8 mouse cellular contexts compared by ENCODE assay signal in genomic region chr3:130689630-130690029, GRCm38 (mm10). TPM values are rescaled to one million over a fixed set of nuclear protein-coding genes. Genes with fewer than 3 reads are reported as not detected.
DNase-seq lines count a peak whose midpoint lies in the region; ATAC-seq and TF ChIP-seq lines count a peak whose summit lies in the region.

No protein-coding gene starts in this region.

- H3K4me2 ChIP-seq in heart, embryonic 11.5 days, result no peak overlapping the region
- H3K4me2 ChIP-seq in kidney, embryonic 14.5 days (replicated peaks; ENCODE audit: low read depth, low read length), result no peak overlapping the region
- 0 out of 2 replicates have a peak overlapping the region, but pooled peaks have one; percentile 21 for H3K4me2 ChIP-seq in limb, embryonic 14.5 days (replicated peaks; ENCODE audit: low read depth, low read length, severe bottlenecking)
- H3K4me2 ChIP-seq in midbrain, postnatal 0 days (ENCODE audit: low read depth, low read length, poor library complexity, severe bottlenecking), result no peak overlapping the region; the same call in 1 of the 2 replicates

- DNase-seq in heart, adult 2 months, result peak; percentile 50 to 75
- peak; percentile 73 to 81 for DNase-seq in cerebellum, postnatal 36 days
- peak; percentile 24 to 39 for DNase-seq in gastrocnemius, adult 8-10 months (ENCODE audit: low spot score in 2 of 2)
- peak; percentile 88 for DNase-seq in limb, embryonic 14.5 days (ENCODE audit: low spot score)
- DNase-seq in midbrain, postnatal 0 days (ENCODE audit: low spot score), result peak; percentile 92
- peak; percentile 68 to 87 for DNase-seq in spleen, postnatal 4 days (ENCODE audit: low spot score in 2 of 2)

- no peak for TF ChIP-seq POLR2A in heart, adult 2 months (IDR thresholded peaks at IDR 0.05; ENCODE audit: insufficient read depth, low read depth, low read length)
- TF ChIP-seq POLR2A in limb, embryonic 14.5 days (IDR thresholded peaks at IDR 0.05; ENCODE audit: borderline replicate concordance, extremely low read depth, insufficient read depth, insufficient read length), result no peak

- H3K79me2 ChIP-seq in heart, adult 2 months (replicated peaks; ENCODE audit: control insufficient read depth, insufficient read depth, low read length), result no peaks in the 10 kb centered on the region

- no peak overlapping the region for H3K4me3 ChIP-seq in heart, adult 2 months
- H3K4me3 ChIP-seq in heart, embryonic 11.5 days (ENCODE audit: low read depth, low read length), result no peak overlapping the region
- H3K4me3 ChIP-seq in kidney, embryonic 14.5 days (ENCODE audit: low read length), result no peak overlapping the region
- no peak overlapping the region for H3K4me3 ChIP-seq in limb, embryonic 14.5 days (replicated peaks; ENCODE audit: low read length)
- H3K4me3 ChIP-seq in midbrain, postnatal 0 days (ENCODE audit: low read depth, low read length), result no peak overlapping the region

- 28% methylated on average over 12 of the region's 12 CpGs for WGBS in heart, adult 2 months
- WGBS in heart, embryonic 11.5 days (ENCODE audit: insufficient replicate concordance), result 24% methylated on average over 12 of the region's 12 CpGs
- WGBS in kidney, embryonic 14.5 days, result 16% methylated on average over 12 of the region's 12 CpGs
- WGBS in limb, embryonic 14.5 days, result 9% methylated on average over 12 of the region's 12 CpGs
- WGBS in midbrain, postnatal 0 days, result 16% methylated on average over 12 of the region's 12 CpGs

- H3K27ac ChIP-seq in heart, adult 2 months, result no peak overlapping the region
- no peak overlapping the region for H3K27ac ChIP-seq in heart, embryonic 11.5 days (ENCODE audit: low read depth, low read length)
- no peak overlapping the region for H3K27ac ChIP-seq in kidney, embryonic 14.5 days (ENCODE audit: low read depth, low read length)
- H3K27ac ChIP-seq in limb, embryonic 14.5 days (replicated peaks; ENCODE audit: low read depth, low read length), result no peak overlapping the region
- H3K27ac ChIP-seq in midbrain, postnatal 0 days (ENCODE audit: low read depth, low read length), result no peak overlapping the region

- no peak overlapping the region for H3K9ac ChIP-seq in heart, adult 2 months (ENCODE audit: low read depth, low read length)
- H3K9ac ChIP-seq in heart, embryonic 11.5 days (ENCODE audit: low read depth, low read length), result no peak overlapping the region
- H3K9ac ChIP-seq in kidney, embryonic 14.5 days (ENCODE audit: low read depth, low read length), result no peak overlapping the region
- no peak overlapping the region for H3K9ac ChIP-seq in limb, embryonic 14.5 days (ENCODE audit: low read depth, low read length, severe bottlenecking)
- H3K9ac ChIP-seq in midbrain, postnatal 0 days (replicated peaks; ENCODE audit: low read length, poor library complexity, severe bottlenecking), result no peak overlapping the region

- no peaks in the 10 kb centered on the region for H3K36me3 ChIP-seq in heart, adult 2 months (ENCODE audit: control insufficient read depth, insufficient read depth, low read length)
- H3K36me3 ChIP-seq in heart, embryonic 11.5 days (ENCODE audit: control insufficient read depth, insufficient read depth, low read length), result peaks cover under 1% of the 10 kb centered on the region; the same call in 1 of the 2 replicates
- H3K36me3 ChIP-seq in kidney, embryonic 14.5 days (ENCODE audit: control insufficient read depth, insufficient read depth, low read length), result peaks cover 4% of the 10 kb centered on the region; the same call in 1 of the 2 replicates
- H3K36me3 ChIP-seq in limb, embryonic 14.5 days (ENCODE audit: control insufficient read depth, insufficient read depth, low read length), result peaks cover 2% of the 10 kb centered on the region
- H3K36me3 ChIP-seq in midbrain, postnatal 0 days (ENCODE audit: insufficient read depth, low read length), result peaks cover 1% of the 10 kb centered on the region; the same call in 1 of the 2 replicates

- intact Hi-C loops in heart, adult 2 months (cut with DNase I), result loop anchor here (5.0 to 10.0 kb wide), 3 partner anchors 82 to 965 kb away; partner anchors contain the start of gene Casp6

- peak; percentile 79 for TF ChIP-seq CTCF in heart, adult 2 months (IDR thresholded peaks at IDR 0.05)
- peak; percentile 97 for TF ChIP-seq CTCF in midbrain, postnatal 0 days (IDR thresholded peaks at IDR 0.05)

- H3K9me3 ChIP-seq in heart, embryonic 11.5 days (replicated peaks; ENCODE audit: control insufficient read depth, low read length), result no peaks in the 10 kb centered on the region
- no peaks in the 10 kb centered on the region for H3K9me3 ChIP-seq in kidney, embryonic 14.5 days (ENCODE audit: control insufficient read depth, low read length)
- no peaks in the 10 kb centered on the region for H3K9me3 ChIP-seq in limb, embryonic 14.5 days (ENCODE audit: control insufficient read depth, low read length)
- no peaks in the 10 kb centered on the region for H3K9me3 ChIP-seq in midbrain, postnatal 0 days (ENCODE audit: low read length)

- ATAC-seq in heart, embryonic 11.5 days (replicated peaks; ENCODE audit: insufficient number of reproducible peaks, low FRiP score, low TSS enrichment), result no peak
- ATAC-seq in kidney, embryonic 14.5 days (ENCODE audit: low FRiP score, low TSS enrichment), result 0 out of 2 replicates have a peak, but pooled peaks have one; percentile 47
- no peak for ATAC-seq in limb, embryonic 14.5 days (ENCODE audit: low FRiP score, low read depth)
- ATAC-seq in midbrain, postnatal 0 days (ENCODE audit: low FRiP score), result peak; percentile 62; the same call in 1 of the 2 replicates

- peaks cover 4% of the 10 kb centered on the region for H3K4me1 ChIP-seq in heart, adult 2 months (ENCODE audit: control insufficient read depth, insufficient read depth, low read length)
- peaks cover 7% of the 10 kb centered on the region; the same call in 1 of the 2 replicates for H3K4me1 ChIP-seq in heart, embryonic 11.5 days (ENCODE audit: control insufficient read depth, insufficient read depth, low read length)
- peaks cover 11% of the 10 kb centered on the region; the same call in 1 of the 2 replicates for H3K4me1 ChIP-seq in kidney, embryonic 14.5 days (ENCODE audit: control insufficient read depth, insufficient read depth, low read length)
- H3K4me1 ChIP-seq in limb, embryonic 14.5 days (ENCODE audit: control insufficient read depth, insufficient read depth, low read length), result peaks cover 8% of the 10 kb centered on the region; the same call in 1 of the 2 replicates
- H3K4me1 ChIP-seq in midbrain, postnatal 0 days (ENCODE audit: insufficient read depth, low read length), result peaks cover 6% of the 10 kb centered on the region; the same call in 1 of the 2 replicates

- TF ChIP-seq EP300 in heart, adult 2 months (IDR thresholded peaks at IDR 0.05; ENCODE audit: insufficient read depth, low read depth, low read length), result no peak

- no peaks in the 10 kb centered on the region for H3K27me3 ChIP-seq in heart, adult 2 months (ENCODE audit: control insufficient read depth, insufficient read depth, low read length)
- no peaks in the 10 kb centered on the region for H3K27me3 ChIP-seq in heart, embryonic 11.5 days (ENCODE audit: control insufficient read depth, insufficient read depth, low read length)
- no peaks in the 10 kb centered on the region for H3K27me3 ChIP-seq in kidney, embryonic 14.5 days (ENCODE audit: control insufficient read depth, insufficient read depth, low read length)
- H3K27me3 ChIP-seq in limb, embryonic 14.5 days (ENCODE audit: control insufficient read depth, insufficient read depth, low read length), result no peaks in the 10 kb centered on the region
- H3K27me3 ChIP-seq in midbrain, postnatal 0 days (ENCODE audit: insufficient read depth, low read length), result no peaks in the 10 kb centered on the region

RNA-seq across cellular contexts. Expression of gene Ostc, which starts 19.6 kb away (rescaled TPM):
- 10 to 100 TPM; 46.7 to 50.9 TPM for total RNA-seq in heart, adult 2 months (2021)
- polyA plus RNA-seq in heart, adult 2 months (2012; rRNA removed), result 32.8 and 61.5 TPM in 2 replicates
- 282 and 300 TPM in 2 replicates for polyA plus RNA-seq in heart, embryonic 11.5 days (2014; fragmentation: Nextera tagmentation; extraction: Ambion mirVana)
- total RNA-seq in gastrocnemius, adult 8-10 months (2022), result 10 to 100 TPM; 20.6 to 25.0 (median 23.4) TPM
- polyA plus RNA-seq in kidney, embryonic 14.5 days (2014; fragmentation: Nextera tagmentation; extraction: Ambion mirVana), result 386 and 434 TPM in 2 replicates
- 274 and 285 TPM in 2 replicates for polyA plus RNA-seq in limb, embryonic 14.5 days (2012; rRNA removed)
- polyA plus RNA-seq in limb, embryonic 14.5 days (2014; fragmentation: Nextera tagmentation; extraction: Ambion mirVana), result 458 and 481 TPM in 2 replicates
- total RNA-seq in midbrain, postnatal 0 days (2014; rRNA removed), result 99.9 and 111 TPM in 2 replicates
- polyA plus RNA-seq in midbrain, postnatal 0 days (2015; fragmentation: Nextera tagmentation; extraction: Ambion mirVana), result 160 and 170 TPM in 2 replicates

RNA-seq across cellular contexts. Expression of gene Rpl34, which starts 40.6 kb away (rescaled TPM):
- total RNA-seq in heart, adult 2 months (2021), result 100 to 1,000 TPM; 343 to 379 TPM
- 757 and 809 TPM in 2 replicates for polyA plus RNA-seq in heart, adult 2 months (2012; rRNA removed)
- 614 and 626 TPM in 2 replicates for polyA plus RNA-seq in heart, embryonic 11.5 days (2014; fragmentation: Nextera tagmentation; extraction: Ambion mirVana)
- total RNA-seq in gastrocnemius, adult 8-10 months (2022), result 100 to 1,000 TPM; 314 to 367 (median 338) TPM
- polyA plus RNA-seq in kidney, embryonic 14.5 days (2014; fragmentation: Nextera tagmentation; extraction: Ambion mirVana), result 1,007 and 1,462 TPM in 2 replicates
- polyA plus RNA-seq in limb, embryonic 14.5 days (2012; rRNA removed), result 2,544 and 3,424 TPM in 2 replicates
- polyA plus RNA-seq in limb, embryonic 14.5 days (2014; fragmentation: Nextera tagmentation; extraction: Ambion mirVana), result 1,076 and 1,174 TPM in 2 replicates
- total RNA-seq in midbrain, postnatal 0 days (2014; rRNA removed), result 352 and 411 TPM in 2 replicates
- 496 and 514 TPM in 2 replicates for polyA plus RNA-seq in midbrain, postnatal 0 days (2015; fragmentation: Nextera tagmentation; extraction: Ambion mirVana)

Comparison
In these comparisons a context has a peak if more than half of its experiments do, and no peak if none do; other contexts are left out.
1. DNase-seq: peak in every context shown above with its lines; median percentile 92 in midbrain, postnatal 0 days; 88 in limb, embryonic 14.5 days; 78 in spleen, postnatal 4 days; 77 in cerebellum, postnatal 36 days; 62 in heart, adult 2 months; 32 in gastrocnemius, adult 8-10 months.
2. ATAC-seq: peak in kidney, embryonic 14.5 days (single experiment) and midbrain, postnatal 0 days (single experiment); none in heart, embryonic 11.5 days (single experiment) and limb, embryonic 14.5 days (single experiment).